Mouse (Mus musculus) testis, adult 2 months (tissue): Measurements from ENCODE around the gene Sec11a.

ENCODE experiments used
- CTCF ChIP-seq: fragments of 200-500 bp; IDR thresholded peaks from 2 replicates; pipeline ENCODE4 v1.5.1; 2012; ENCODE audit warnings: low read depth, mild to moderate bottlenecking, inconsistent platforms, low read length, moderate library complexity; ENCODE audit not compliant: control insufficient read depth, insufficient read depth, insufficient replicate concordance
- POLR2A ChIP-seq: fragments of 200-500 bp; IDR thresholded peaks from 2 replicates; pipeline ENCODE4 v1.6.1; 2012; ENCODE audit warnings: low read depth, mild to moderate bottlenecking, inconsistent platforms, low read length, moderate library complexity; ENCODE audit not compliant: control insufficient read depth

GRCm38 (mm10) chr7:80956891-80957290 lies 9.3 kb upstream of the Sec11a start:
- TF ChIP-seq POLR2A, result no peak
- TF ChIP-seq CTCF, result no peak
